9 mouse cellular contexts compared by ENCODE assay signal in the genomic region with DNA sequence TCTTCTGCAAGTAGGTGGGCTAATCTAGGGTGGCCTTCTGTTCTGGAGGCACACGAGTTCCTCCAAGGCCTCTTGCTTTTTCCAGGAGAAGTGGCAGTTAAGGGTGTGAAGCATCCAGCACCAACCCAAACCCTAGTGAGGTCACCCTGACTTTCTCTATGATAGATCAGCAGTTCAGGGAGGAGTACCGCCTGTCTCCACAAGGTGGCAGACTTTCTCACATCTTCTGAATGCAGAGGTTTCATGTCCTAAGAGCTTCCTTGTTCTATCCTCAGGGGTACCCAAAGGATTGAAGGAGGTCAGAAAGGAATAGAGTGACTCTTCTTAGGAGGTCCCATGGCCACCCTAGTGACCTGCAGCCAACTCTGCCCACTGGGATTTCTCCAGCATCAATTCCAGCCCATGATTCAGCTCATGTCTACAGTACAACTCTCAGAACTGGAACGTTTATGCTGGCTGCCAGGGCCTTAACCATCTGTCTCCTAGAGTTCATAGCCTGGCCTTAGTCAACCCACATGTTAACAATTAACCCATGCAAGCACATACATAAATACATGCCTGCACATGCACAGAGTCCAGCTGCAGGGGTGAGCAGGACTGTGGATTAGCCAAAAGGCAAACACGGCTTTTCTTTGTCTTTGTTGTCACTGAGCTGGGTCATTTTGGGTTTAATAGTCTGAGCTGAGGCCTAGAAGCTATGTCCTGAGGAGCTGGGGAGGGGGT. TPM values are rescaled to one million over a fixed set of nuclear protein-coding genes. Genes with fewer than 3 reads are reported as not detected.
DNase-seq lines count a peak whose midpoint lies in the region; ATAC-seq and TF ChIP-seq lines count a peak whose summit lies in the region.
"Had no signal": no experiment of that assay in that cellular context is flagged by ENCODE, and none has a peak within 500 bp of the region (broad histone marks: within the 10 kb centered on the region; RNA-seq: fewer than 3 reads in every experiment).

No protein-coding gene starts in this region.

- H3K27me3 ChIP-seq in forebrain, embryonic 10.5 days (ENCODE audit: poor library complexity, severe bottlenecking), result peaks cover 11% of the 10 kb centered on the region
- H3K27me3 ChIP-seq in small intestine, adult 2 months (ENCODE audit: control insufficient read depth, insufficient read depth, low read length), result no peaks in the 10 kb centered on the region

- H3K4me3 ChIP-seq in bone marrow, adult 2 months (replicated peaks; ENCODE audit: control insufficient read depth, low read depth, low read length), result no peak overlapping the region
- H3K4me3 ChIP-seq in forebrain, embryonic 10.5 days, result no peak overlapping the region
- H3K4me3 ChIP-seq in small intestine, adult 2 months (ENCODE audit: low read depth, low read length), result no peak overlapping the region
- H3K4me3 ChIP-seq: myocyte had no signal

- no peaks in the 10 kb centered on the region for H3K9me3 ChIP-seq in forebrain, embryonic 10.5 days

- H3K27ac ChIP-seq in bone marrow, adult 2 months (ENCODE audit: control insufficient read depth, insufficient read depth, low read depth, low read length, poor library complexity), result no peak overlapping the region
- peak overlapping the region; percentile 69 for H3K27ac ChIP-seq in forebrain, embryonic 10.5 days
- H3K27ac ChIP-seq in small intestine, adult 2 months (ENCODE audit: insufficient read depth, low read depth, low read length), result no peak overlapping the region

- H3K36me3 ChIP-seq in forebrain, embryonic 10.5 days (replicated peaks), result no peaks in the 10 kb centered on the region
- no peaks in the 10 kb centered on the region for H3K36me3 ChIP-seq in small intestine, adult 2 months (ENCODE audit: control insufficient read depth, insufficient read depth, low read length)

- TF ChIP-seq CTCF in bone marrow, adult 2 months (IDR thresholded peaks at IDR 0.05; ENCODE audit: control insufficient read depth, insufficient read depth, low read length), result peak; percentile 66
- peak; percentile 63; the same call in 1 of the 2 replicates for TF ChIP-seq CTCF in small intestine, adult 2 months (IDR thresholded peaks at IDR 0.05; ENCODE audit: extremely low read depth, insufficient read length, insufficient replicate concordance, low read depth, low read length)

- H3K4me1 ChIP-seq in bone marrow, adult 2 months (ENCODE audit: control insufficient read depth, insufficient read depth, low read length), result no peaks in the 10 kb centered on the region
- H3K4me1 ChIP-seq in forebrain, embryonic 10.5 days, result peaks cover 69% of the 10 kb centered on the region
- peaks cover 2% of the 10 kb centered on the region; the same call in 1 of the 2 replicates for H3K4me1 ChIP-seq in small intestine, adult 2 months (ENCODE audit: control insufficient read depth, insufficient read depth, insufficient read length, low read length)

- 45% methylated on average over 4 of the region's 4 CpGs for WGBS in bone marrow, adult 2 months
- WGBS in forebrain, embryonic 10.5 days, result 36% methylated on average over 4 of the region's 4 CpGs
- 29% methylated on average over 4 of the region's 4 CpGs for WGBS in small intestine, adult 2 months

- no peak for TF ChIP-seq POLR2A in bone marrow, adult 2 months (IDR thresholded peaks at IDR 0.05; ENCODE audit: borderline replicate concordance, control insufficient read depth, low read depth, low read length)
- TF ChIP-seq POLR2A in small intestine, adult 2 months (IDR thresholded peaks at IDR 0.05; ENCODE audit: low read depth, low read length), result no peak

- 0 out of 2 replicates have a peak, but pooled peaks have one; percentile 42 for ATAC-seq in cerebellum, adult (ENCODE audit: insufficient number of reproducible peaks, low FRiP score, low TSS enrichment)
- ATAC-seq in megakaryocyte, adult 5-6 weeks (ENCODE audit: poor library complexity, severe bottlenecking), result peak; percentile 82

- no peak for DNase-seq in cerebellum, adult 11-12 months
- peak; percentile 80 for DNase-seq in forebrain, embryonic 10.5 days (ENCODE audit: extremely low spot score, low spot score)
- DNase-seq in heart, postnatal 4 days, result peak; percentile 85
- DNase-seq in layer of hippocampus, postnatal 10 days (ENCODE audit: low spot score in 2 of 2), result peak; percentile 88 to 90

RNA-seq across cellular contexts. Expression of gene Spr, which starts 22.8 kb away (rescaled TPM):
- polyA plus RNA-seq in bone marrow, adult 2 months (2011; ENCODE audit: insufficient read depth, insufficient read length, low replicate concordance, missing spikeins), result 13.5 and 18.0 TPM in 2 replicates
- 57.4 and 59.1 TPM in 2 replicates for polyA plus RNA-seq in forebrain, embryonic 10.5 days (2016; fragmentation: Nextera tagmentation; extraction: Ambion mirVana)
- 10 to 100 TPM; 54.4 to 56.7 TPM for total RNA-seq in heart, postnatal 4 days (2021)
- total RNA-seq in layer of hippocampus, postnatal 10 days (2021), result 10 to 100 TPM; 52.0 to 53.8 TPM
- 14.9 and 16.4 TPM in 2 replicates for total RNA-seq in megakaryocyte, adult 5-6 weeks (2015)
- total RNA-seq in megakaryocyte, adult 5-6 weeks (2017), result 19.8 and 20.2 TPM in 2 replicates
- 33.6 and 51.3 TPM in 2 replicates for polyA plus RNA-seq in small intestine, adult 2 months (2012; rRNA removed)

RNA-seq across cellular contexts. Expression of gene Emx1, which starts 26.9 kb away (rescaled TPM):
- not detected in 2 replicates for polyA plus RNA-seq in bone marrow, adult 2 months (2011; ENCODE audit: insufficient read depth, insufficient read length, low replicate concordance, missing spikeins)
- 26.5 and 35.8 TPM in 2 replicates for polyA plus RNA-seq in forebrain, embryonic 10.5 days (2016; fragmentation: Nextera tagmentation; extraction: Ambion mirVana)
- total RNA-seq in heart, postnatal 4 days (2021), result not detected
- 10 to 100 TPM; 22.1 to 23.1 TPM for total RNA-seq in layer of hippocampus, postnatal 10 days (2021)
- not detected in 2 replicates for total RNA-seq in megakaryocyte, adult 5-6 weeks (2015)
- not detected in 2 replicates for total RNA-seq in megakaryocyte, adult 5-6 weeks (2017)
- not detected in 2 replicates for polyA plus RNA-seq in small intestine, adult 2 months (2012; rRNA removed)
- polyA plus RNA-seq: myocyte had no signal

Comparison
In these comparisons a context has a peak if more than half of its experiments do, and no peak if none do; other contexts are left out.
1. RNA of gene Emx1, which starts 26.9 kb away (total RNA-seq): 22.1 to 23.1 TPM in layer of hippocampus, postnatal 10 days; not detected in heart, postnatal 4 days and not detected in megakaryocyte, adult 5-6 weeks; every median in the first group is over 10 times any median in the second.